Mouse (Mus musculus): ENCODE data around the gene Spg11. TPM values are rescaled to one million over a fixed set of nuclear protein-coding genes. Genes with fewer than 3 reads are reported as not detected.
A peak's percentile ranks its signal among the peaks of the same experiment; 100 is the strongest.
"Not testable (repeated sequence)": the region's sequence is repeated elsewhere in the genome, so short reads cannot be mapped to it uniquely, and the experiment has no call there.

Gene Spg11
- total RNA-seq, 2 experiments from 2014 or later = 2.5 to 4.5 TPM

DNA sequence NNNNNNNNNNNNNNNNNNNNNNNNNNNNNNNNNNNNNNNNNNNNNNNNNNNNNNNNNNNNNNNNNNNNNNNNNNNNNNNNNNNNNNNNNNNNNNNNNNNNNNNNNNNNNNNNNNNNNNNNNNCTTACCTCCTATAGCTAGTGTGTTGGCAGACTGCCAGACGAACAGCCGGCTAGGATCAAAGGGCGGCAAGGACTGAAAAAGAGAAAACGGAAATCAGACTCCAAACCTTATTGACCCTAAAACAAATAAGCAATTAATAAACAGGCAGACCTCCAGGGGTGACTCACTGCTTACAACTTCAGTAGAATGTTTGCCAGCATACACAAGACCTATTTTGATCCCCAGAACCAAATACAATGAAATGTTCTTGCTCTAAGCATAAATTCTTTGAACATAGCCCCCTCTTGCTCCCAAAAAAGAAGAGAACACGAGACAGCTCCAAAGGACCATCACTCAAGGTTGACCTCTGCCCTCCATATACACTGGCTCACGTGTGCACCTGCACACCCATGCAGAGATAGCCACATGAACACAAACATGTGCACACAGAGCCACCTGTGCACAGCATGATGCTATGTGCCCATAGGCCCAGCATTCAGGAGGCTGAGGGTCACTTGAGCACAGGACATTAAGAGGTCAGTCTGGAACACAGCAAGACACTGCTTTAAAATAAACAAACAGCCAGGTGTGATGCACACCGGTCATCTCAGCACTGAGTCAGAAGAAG is 36.3 kb downstream of the Spg11 start:
- no peak for ATAC-seq (replicated peaks; ENCODE audit: low FRiP score, poor library complexity, severe bottlenecking)

DNA sequence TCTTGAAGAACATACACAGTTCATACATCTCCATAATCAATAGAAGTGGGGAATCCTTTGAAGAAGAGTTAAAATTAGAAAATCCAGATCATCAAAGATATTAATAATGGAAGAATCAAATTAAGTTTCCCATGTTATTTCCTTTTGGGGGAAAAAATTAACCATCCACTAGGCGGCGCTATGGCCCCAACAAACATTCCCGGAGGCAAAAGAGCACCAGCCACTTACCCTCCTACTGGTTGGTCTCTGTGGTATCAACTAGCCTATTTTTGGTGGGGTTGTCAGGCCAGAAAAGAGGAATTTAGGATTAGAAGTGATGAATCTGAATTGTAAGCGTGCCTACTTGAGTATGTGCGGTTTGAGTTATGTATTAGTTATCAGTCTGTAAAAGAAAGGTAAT is 48.3 kb downstream of the Spg11 start:
- peak; percentile 46; the same call in 1 of the 2 replicates for ATAC-seq (replicated peaks; ENCODE audit: low FRiP score, poor library complexity, severe bottlenecking)

DNA sequence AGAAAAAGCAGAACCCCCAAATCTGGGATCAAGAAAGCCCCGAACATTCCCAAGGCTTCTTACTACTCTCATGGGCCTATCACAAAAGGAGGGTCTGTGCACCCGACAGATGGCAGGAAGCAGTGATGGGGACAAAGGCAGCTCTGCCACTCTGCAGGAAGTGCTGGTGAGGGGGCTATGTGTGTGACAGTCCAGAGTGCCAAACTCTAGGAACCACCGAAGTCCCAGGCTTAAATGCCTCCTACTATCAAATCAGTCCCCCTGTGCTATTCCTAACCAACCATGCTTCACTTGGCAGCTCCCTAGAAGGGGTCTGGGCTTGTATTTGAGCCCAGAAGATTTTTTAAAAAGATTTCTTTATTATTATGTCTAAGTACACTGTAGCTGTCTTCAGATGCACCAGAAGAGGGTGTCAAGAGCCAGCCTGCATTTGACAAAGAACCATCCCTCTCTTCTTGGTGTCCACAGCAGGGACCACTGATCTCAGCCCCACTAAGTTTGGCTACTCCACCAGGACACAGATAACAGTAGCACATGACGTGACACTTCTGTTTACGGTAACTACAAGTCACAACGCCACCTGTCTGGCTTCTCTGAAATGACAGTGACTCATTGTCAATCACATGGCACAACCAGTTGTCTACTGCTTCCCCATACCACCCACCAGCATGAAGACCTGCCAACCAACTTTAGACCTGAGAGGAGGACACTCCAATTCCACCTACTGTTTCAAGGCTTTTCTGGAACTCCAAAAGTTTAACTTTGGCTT is 48.9 kb downstream of the Spg11 start:
- no peak for ATAC-seq (replicated peaks; ENCODE audit: low FRiP score, poor library complexity, severe bottlenecking)

DNA sequence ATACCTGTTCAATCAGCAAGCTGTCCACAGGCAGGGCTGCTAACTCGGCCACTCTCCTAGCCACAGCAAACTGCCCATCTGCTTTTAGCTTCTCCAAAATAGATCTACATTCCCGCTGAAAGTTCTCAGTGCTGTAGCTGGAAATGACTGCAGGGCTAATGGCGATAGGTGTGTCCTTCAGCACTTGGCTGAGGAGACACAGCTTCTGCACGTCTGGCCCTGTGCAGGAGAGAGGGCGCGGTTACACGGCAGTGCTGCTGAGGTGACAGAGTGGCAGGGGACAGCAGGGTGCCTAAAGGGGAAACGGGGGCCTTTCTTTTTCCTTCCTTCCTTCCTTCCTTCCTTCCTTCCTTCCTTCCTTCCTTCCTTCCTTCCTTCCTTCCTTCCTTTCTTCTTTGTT is 51.9 kb downstream of the Spg11 start:
- ATAC-seq (replicated peaks; ENCODE audit: low FRiP score, poor library complexity, severe bottlenecking) = no peak

DNA sequence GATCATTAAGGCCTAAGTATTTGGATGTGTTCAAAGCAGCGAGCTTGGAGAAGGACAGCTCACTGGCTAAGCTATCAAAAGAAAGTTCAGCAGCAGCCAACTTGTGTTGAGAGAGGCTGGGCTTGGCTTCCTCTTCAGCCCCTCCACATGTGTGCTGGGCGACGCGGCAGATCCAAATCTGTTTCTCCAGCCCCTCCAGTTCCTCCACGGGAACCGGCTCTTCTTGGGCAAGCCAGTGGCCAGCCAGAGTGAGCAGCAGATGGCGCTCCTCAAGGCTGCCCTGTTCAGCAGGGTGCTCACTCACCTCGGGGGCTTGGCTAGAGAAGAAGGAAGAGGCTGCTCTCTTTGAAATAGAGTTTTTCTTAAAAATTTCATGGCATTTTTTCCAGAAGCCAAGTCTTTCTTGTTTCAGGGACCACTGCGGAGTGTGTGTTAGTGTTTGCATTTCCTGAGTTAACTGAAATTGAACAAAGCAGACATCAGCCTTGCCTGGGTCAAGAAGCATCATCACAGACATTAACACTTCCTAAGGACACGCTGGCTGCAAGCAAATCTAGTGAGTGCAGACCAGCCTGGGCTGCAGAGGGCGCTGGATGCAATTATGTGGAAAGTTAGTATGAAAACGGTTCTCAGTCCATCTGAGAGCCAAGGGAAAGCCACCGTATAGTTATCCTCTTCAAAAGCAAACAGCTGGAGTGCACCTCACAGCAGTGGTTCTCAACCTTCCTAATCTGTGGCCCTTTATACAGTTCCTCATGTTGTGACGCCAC is 52.8 kb downstream of the Spg11 start:
- ATAC-seq (replicated peaks; ENCODE audit: low FRiP score, poor library complexity, severe bottlenecking) = no peak

DNA sequence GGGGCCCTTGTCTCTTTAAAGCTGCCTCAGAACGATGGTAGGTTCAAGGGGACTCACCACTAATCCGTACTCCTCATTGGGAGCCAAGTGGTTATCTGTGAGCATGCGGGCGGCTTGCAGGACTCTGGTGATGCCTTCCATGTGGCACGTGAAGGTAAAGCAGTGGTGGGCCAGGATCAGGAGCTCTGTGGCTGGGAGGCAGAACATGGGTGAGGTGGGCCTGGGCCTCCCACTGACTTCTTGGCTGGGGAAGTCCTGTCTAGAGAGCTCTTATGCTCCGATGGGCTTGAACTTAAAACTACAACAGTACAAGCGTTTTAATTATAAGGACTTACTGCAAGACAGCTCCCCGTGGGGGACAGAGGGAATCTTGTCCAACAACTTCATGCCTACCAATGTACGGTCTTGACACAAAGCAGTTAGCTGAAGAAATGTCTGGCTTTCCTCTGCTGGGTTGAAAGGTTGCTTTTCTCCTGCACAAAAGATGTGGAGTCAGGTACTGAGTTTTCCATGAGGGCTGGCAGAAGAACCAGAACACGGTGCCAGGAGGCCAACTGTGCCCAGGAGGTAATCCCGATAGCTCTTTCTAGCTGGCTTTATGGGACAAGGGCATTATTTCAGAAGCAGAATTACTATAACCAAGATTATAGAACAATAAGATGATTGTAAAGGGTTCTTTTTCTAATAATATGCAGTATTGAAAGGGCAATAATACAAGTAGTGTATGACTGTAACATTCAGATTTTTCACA is 58.6 kb downstream of the Spg11 start:
- ATAC-seq (replicated peaks; ENCODE audit: low FRiP score, poor library complexity, severe bottlenecking) = no peak

DNA sequence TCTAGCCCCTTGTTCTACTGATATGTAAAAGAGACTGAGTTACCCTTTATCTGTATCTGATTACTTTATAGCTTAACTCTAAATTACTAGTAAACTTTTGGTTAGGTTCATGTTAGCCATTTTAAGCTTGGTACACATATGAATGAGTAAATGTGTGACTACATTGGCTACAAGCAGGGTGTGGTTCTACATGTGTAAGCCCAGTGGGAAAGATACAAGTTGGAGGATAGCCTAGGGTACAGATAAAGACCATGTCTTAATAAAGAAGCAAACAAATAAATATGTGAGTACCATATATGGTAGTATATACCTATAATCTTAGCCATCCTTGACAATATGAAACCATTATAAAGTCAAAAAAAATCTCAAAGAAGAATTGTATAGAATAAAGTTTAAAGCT is 74.3 kb downstream of the Spg11 start:
- ATAC-seq (replicated peaks; ENCODE audit: low FRiP score, poor library complexity, severe bottlenecking) = no peak

DNA sequence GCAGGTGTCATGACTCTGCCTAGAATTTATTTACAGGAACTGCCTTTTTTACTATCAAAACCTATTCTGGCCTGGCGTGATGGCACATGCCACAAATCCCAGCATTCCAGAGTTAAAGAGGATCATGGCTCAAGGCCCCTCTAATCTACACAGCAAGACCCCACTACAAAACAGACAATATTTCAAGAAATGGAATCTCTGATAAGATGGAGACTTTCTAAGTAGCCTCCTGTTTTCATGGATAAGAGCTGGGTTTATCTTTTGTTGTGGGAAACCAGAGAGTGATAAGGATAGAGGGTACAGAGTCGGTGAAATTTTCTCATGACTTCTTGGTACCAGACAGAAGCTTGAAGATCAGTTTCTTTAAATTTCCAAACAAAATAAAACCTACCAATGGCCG is 82.1 kb downstream of the Spg11 start:
- no peak for ATAC-seq (replicated peaks; ENCODE audit: low FRiP score, poor library complexity, severe bottlenecking)

DNA sequence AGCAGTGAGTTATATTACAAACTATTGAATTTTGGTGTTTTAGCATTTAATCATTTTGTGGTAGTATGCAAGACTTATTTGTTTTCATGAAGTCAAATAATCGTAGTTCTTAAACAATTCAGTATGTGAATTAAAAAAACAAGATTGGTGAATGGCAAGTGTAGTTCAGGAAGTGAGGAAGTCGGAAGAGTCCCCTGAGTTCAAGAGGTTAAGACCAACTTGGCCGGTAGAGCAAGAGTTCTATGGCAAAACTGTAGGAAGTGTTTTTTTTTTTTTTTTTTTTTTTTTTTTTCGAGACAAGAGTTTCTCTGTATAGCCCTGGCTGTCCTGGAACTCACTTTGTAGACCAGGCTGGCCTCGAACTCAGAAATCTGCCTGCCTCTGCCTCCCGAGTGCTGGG is 86.2 kb downstream of the Spg11 start:
- no peak for ATAC-seq (replicated peaks; ENCODE audit: low FRiP score, poor library complexity, severe bottlenecking)

DNA sequence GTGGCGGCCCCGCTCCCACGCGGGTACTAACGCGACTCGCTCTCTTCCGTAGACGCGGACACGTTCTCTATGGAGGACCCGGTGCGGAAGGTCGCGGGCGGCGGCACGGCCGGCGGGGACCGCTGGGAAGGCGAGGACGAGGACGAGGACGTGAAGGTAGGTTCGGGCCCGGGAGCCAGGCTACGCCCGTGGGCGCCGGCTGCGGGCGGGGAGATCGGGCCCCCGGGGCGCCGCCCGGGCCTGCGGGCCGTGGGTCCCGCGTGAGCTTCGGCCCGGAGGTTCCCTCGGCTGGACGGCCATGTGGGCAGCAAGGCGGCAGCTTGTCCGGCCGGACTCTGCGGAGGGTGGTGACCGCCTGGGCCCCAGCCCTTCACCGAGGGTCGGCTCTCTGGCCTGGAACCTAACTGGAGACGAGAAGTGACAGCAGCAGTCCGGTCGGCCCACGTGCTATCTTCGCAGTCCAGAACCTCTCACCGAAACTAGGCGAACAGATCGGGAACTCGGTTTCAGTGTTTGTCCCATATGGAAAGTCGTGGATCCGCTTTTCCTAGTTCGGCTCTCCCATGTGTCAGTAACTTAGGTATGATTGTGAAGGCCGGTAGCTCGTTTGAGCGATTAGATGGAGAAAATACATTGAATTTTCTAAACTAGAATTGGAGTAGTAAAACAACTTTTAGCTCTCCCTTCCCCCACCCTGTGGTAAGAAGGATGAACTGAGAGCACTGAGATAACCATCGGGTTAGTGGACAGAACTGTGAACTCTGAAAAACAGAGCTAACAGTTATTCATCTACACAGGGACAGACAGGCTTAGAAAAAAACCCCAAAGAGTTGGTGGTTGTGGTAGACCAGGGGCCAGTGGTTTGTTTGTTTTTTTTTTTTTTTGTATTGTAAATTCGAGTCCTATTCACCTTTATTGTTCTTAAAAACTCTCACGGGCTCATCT is 89.2 kb downstream of the Spg11 start:
- ATAC-seq (replicated peaks; ENCODE audit: low FRiP score, poor library complexity, severe bottlenecking) = peak; percentile 42

DNA sequence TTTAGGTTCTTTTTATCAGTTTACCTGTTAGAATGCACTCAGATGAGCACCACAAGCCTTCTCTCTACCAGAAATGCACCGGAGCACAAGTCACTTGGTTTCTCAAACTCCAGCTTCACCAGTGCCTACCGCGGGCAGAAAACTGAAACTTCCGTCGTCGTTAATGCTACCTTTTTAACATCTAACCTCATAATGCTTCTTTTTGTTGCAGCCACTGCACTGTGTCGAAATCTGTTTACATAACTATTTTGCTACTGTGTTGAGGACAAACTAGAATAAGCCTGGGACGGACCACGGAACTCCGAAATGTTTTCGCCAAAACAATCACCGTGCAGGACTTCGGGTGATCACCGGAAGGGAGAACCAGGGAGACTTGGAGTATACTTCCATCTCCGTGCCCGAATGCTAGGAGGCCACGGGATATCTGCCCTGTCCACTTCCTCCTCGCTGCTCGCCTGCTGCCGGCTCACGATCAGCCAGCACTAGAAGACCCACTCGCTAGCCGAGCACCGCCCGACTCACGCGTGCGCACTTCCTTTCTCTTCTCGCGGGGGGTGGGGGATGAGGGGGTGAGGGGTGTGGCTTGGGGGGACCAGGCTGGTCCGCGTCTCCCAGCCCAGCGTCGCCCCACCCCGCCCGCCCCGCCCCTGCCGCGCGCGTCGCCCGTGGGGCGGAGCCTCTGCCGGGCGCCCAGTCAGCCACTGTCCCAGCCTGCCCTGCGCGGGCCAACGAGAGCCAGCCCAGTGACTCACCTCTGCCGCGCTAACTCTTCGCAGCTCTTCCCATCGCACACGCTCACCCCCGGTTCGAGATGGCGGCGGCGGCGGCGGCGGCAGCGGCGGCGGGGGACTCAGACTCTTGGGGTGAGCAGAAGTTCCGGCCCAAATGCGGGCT is 90.1 kb downstream of the Spg11 start, which contains the start of gene Eif3j1:
Gene Eif3j1 (plus strand): TSS at position 685 of the 894 bp plus-strand sequence.
- ATAC-seq (replicated peaks; ENCODE audit: low FRiP score, poor library complexity, severe bottlenecking) = peak; percentile 91

DNA sequence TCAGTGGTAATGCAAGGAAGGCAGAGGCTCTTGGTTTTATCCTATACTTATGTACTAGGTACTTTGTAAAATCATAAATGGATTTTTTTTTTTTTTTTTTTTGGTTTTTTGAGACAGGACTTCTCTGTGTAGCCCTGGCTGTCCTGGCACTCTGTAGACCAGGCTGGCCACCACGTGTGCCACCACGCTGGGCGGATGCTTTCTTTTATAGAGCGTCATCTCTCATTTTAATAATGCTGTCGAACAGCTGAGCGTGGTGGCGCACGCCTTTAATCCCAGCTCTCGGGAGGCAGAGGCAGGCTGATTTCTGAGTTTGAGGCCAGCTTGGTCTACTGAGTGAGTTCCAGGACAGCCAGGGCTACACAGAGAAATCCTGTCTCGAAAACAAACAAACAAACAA is 91.1 kb downstream of the Spg11 start:
- ATAC-seq (replicated peaks; ENCODE audit: low FRiP score, poor library complexity, severe bottlenecking) = not testable (repeated sequence)

DNA sequence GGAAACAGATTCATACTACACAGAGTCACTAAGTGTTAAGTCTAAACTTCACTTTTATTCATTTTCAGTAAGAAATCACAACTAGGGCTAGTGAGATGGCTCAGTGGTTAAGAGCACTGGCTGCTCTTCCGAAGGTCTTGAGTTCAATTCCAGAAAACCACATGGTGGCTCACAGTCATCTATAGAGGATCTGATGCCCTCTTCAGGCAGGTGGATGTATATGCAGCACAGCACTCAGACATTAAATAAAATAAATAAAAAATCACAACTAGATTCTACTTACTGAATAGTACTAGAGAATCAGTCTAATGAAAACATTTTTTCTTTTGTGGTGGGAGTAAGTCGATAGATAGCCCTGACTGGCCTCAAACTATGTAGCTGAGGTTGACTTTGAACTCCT is 95.9 kb downstream of the Spg11 start:
- 0 out of 2 replicates have a peak, but pooled peaks have one; percentile 53 for ATAC-seq (replicated peaks; ENCODE audit: low FRiP score, poor library complexity, severe bottlenecking)

DNA sequence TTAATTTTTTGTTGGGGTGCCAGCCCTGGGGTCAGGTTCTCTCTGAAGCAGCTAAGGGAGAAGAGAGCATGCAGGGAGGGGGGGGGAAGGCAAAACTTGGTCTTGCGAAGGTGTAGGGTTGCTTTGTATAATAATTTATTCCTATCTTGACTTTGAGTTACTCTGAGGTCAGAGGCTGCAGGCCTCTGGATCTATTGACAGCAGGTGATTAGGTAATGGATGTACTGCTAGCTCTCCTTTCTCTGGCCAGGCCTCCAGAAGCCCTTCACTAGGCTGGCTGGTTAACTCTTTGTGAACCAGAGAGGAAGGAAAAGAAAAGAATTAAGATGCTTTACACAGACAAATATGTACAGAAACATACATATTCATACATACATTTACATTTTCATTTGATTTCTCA is 99.5 kb downstream of the Spg11 start:
- no peak for ATAC-seq (replicated peaks; ENCODE audit: low FRiP score, poor library complexity, severe bottlenecking)

DNA sequence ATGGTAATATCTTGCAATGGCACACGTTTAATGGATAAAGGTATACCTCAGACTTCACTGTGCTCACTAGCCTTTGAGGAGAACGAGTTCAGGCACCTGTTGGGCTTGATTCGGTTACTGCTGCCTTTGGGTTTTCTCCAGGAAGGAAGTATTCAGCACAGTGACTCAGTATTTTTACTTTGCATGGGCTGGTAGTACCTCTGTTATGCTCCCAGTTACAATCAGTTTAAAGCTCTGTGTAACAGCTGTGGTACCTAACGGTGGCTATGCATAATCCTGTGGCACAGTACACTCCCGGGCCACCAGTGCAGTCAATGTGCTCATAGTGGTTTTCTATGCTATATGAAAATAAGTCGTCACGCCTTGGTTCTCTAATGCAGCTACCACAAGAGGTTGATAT is 106.7 kb downstream of the Spg11 start:
- ATAC-seq (replicated peaks; ENCODE audit: low FRiP score, poor library complexity, severe bottlenecking) = no peak

DNA sequence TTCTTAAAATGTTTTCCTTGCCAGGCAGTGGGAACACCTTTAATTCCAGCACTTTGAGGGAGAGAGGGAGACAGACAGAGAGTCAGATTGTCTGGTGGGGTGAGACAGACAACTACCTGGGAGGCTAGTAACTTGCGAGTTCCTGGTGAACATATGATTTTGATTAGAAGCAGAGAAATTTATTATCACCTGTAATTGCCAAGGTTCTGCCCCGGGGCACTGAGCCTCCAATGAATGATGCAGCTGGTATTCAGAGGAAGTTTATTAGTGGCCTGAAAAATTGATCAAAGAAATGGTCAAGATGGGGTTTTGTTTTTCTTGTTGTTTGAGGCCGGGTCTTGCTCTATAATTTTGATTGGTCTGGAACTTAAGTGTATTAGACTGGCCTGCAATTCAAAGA is 109.4 kb downstream of the Spg11 start:
- no peak for ATAC-seq (replicated peaks; ENCODE audit: low FRiP score, poor library complexity, severe bottlenecking)

Measured in erythroblast, adult 5-6 weeks (primary cell).